Mouse (Mus musculus) heart, embryonic 12.5 days (tissue): Measurements from ENCODE around the gene Ccdc170. TPM values are rescaled to one million over a fixed set of nuclear protein-coding genes. Genes with fewer than 3 reads are reported as not detected.

Source experiments
- ATAC-seq: fragments of 200-750 bp; cut with Nextera tagmentation; 2 replicates; pipeline ENCODE4 v1.8.0; 2017; ENCODE audit warnings: moderate TSS enrichment, moderate library complexity; ENCODE audit not compliant: insufficient number of reproducible peaks, low FRiP score
- H3K27ac ChIP-seq: fragments of 300-500 bp; sonication (generic); 2 replicates; pipeline ENCODE4 v1.5.1; 2016; ENCODE audit warnings: mild to moderate bottlenecking, moderate library complexity; ENCODE audit not compliant: poor library complexity, severe bottlenecking
- H3K27me3 ChIP-seq: fragments of 300-500 bp; sonication (generic); replicated peaks from 2 replicates; pipeline ENCODE4 v1.6.1; 2016; ENCODE audit warnings: mild to moderate bottlenecking, moderate library complexity
- H3K36me3 ChIP-seq: fragments of 300-500 bp; sonication (generic); 2 replicates; pipeline ENCODE4 v1.6.1; 2016; ENCODE audit warnings: mild to moderate bottlenecking, moderate library complexity
- H3K4me1 ChIP-seq: fragments of 300-500 bp; sonication (generic); replicated peaks from 2 replicates; pipeline ENCODE4 v1.6.1; 2016; ENCODE audit warnings: mild to moderate bottlenecking
- H3K4me2 ChIP-seq: fragments of 300-500 bp; sonication (generic); 2 replicates; pipeline ENCODE4 v1.6.1; 2016; ENCODE audit warnings: mild to moderate bottlenecking, moderate library complexity
- H3K4me3 ChIP-seq: fragments of 300-500 bp; sonication (generic); 2 replicates; pipeline ENCODE4 v1.5.1; 2016; ENCODE audit warnings: mild to moderate bottlenecking
- H3K9ac ChIP-seq: fragments of 300-500 bp; sonication (generic); 2 replicates; pipeline ENCODE4 v1.6.1; 2016; ENCODE audit warnings: mild to moderate bottlenecking, moderate library complexity
- H3K9me3 ChIP-seq: fragments of 300-500 bp; sonication (generic); replicated peaks from 2 replicates; pipeline ENCODE4 v1.6.1; 2016; ENCODE audit warnings: mild to moderate bottlenecking, moderate library complexity
- WGBS: fragments of 180-500 bp; shearing (Covaris S2); methylation state at CpG from one replicate; pipeline ENCODE4 v1.1.7; 2016; 5-methylcytosine and 5-hydroxymethylcytosine counted together
- polyA plus RNA-seq: library from polyadenylated mRNA; unstranded; fragments of >200 nt; fragmentation: Nextera tagmentation; extraction: Ambion mirVana; gene quantifications from 2 replicates; pipeline ENCODE4 v1.2.1, GENCODE M21; 2016

Ccdc170 gene
- polyA plus RNA-seq, 1 experiment from 2014 or later, result not detected

DNA sequence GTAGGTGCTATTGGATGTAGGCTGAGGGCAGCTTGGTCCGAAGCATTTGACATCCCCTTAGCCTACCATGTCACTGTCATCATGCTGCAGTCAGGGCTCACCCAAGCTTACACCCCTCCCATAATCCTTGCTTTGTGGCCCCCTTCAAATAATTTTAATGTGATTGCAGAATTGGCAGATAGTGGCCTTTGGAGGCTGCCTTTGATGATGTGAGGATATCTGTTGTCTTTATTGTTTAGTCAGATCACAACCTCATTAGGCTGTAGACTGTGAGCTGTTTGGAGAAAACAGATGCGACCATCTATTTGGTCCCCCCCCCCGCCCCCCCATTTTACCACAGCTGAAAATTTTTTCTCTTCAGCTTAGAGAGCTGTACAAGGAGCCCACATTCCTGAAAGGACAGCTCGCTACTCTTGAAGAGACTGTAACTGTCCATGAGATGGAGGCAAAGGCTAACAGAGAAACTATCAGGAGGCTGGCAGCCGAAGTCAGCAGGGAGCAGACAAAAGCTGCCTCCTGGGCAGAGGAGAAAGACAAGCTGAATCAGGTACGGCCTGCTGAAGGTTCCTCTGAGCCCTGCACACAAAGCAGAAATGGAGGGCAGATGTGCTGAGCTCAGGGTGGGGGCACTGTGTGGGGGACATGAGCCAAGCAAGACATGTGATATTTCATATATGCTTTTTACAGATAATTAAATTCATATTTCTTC, 38.2 kb downstream of the Ccdc170 start:
- Histone ChIP-seq H3K4me3 (no peak overlapping the region), H3K9ac (no peak overlapping the region), H3K27me3 (no peaks in the 10 kb centered on the region), H3K4me2 (no peak overlapping the region), H3K9me3 (peaks cover 3% of the 10 kb centered on the region; the same call in 1 of the 2 replicates), H3K27ac (no peak overlapping the region), H3K4me1 (no peaks in the 10 kb centered on the region), H3K36me3 (no peaks in the 10 kb centered on the region)
- whole genome bisulfite sequencing, result 47% methylated on average over 6 of the region's 6 CpGs
- ATAC-seq, result no peak

GRCm38 (mm10) chr10:4522116-4522515, 39.8 kb downstream of the Ccdc170 start:
- Histone ChIP-seq H3K36me3 (no peaks in the 10 kb centered on the region), H3K4me3 (no peak overlapping the region), H3K27me3 (no peaks in the 10 kb centered on the region), H3K4me1 (no peaks in the 10 kb centered on the region), H3K4me2 (no peak overlapping the region), H3K9me3 (peaks cover 3% of the 10 kb centered on the region; the same call in 1 of the 2 replicates), H3K9ac (no peak overlapping the region), H3K27ac (no peak overlapping the region)
- WGBS, result 88% methylated on average over 3 of the region's 3 CpGs
- no peak for ATAC-seq

GRCm38 (mm10) chr10:4523078-4523477, 40.8 kb downstream of the Ccdc170 start:
- H3K27ac ChIP-seq, result no peak overlapping the region
- WGBS, result 75% methylated on average over 4 of the region's 4 CpGs
- H3K4me1 ChIP-seq, result no peaks in the 10 kb centered on the region

DNA sequence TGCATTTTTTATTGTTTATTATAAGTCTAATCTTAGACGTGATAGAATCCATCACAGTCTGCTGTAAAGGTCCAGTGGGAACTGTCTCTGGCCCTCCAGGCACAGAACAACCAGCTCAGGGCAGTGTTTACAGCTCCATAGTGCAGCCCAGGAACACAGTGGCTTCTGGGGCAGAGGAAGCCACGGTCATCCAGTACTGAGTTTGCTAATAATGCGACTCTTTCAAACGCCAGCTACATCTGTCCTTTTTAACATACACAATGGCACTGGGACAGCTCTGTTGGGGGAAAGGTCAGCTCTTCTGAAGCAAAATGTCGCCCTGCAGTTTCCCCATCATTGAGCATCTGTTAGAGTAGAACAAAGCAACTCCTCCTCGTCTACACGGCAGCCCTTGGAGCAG, 45.7 kb downstream of the Ccdc170 start:
- Histone ChIP-seq H3K4me2 (no peak overlapping the region), H3K27me3 (no peaks in the 10 kb centered on the region), H3K4me3 (no peak overlapping the region), H3K4me1 (no peaks in the 10 kb centered on the region), H3K9me3 (no peaks in the 10 kb centered on the region), H3K9ac (no peak overlapping the region), H3K36me3 (no peaks in the 10 kb centered on the region), H3K27ac (no peak overlapping the region)
- WGBS, result 69% methylated on average over 7 of the region's 7 CpGs
- ATAC-seq, result no peak

More at GRCm38 (mm10) chr10:4523078-4523477, 40.8 kb downstream of the Ccdc170 start:
- Histone ChIP-seq H3K9me3 (peaks cover 3% of the 10 kb centered on the region; the same call in 1 of the 2 replicates), H3K27me3 (no peaks in the 10 kb centered on the region), H3K36me3 (no peaks in the 10 kb centered on the region), H3K9ac (no peak overlapping the region), H3K4me3 (no peak overlapping the region), H3K4me2 (no peak overlapping the region)
- no peak for ATAC-seq

DNA sequence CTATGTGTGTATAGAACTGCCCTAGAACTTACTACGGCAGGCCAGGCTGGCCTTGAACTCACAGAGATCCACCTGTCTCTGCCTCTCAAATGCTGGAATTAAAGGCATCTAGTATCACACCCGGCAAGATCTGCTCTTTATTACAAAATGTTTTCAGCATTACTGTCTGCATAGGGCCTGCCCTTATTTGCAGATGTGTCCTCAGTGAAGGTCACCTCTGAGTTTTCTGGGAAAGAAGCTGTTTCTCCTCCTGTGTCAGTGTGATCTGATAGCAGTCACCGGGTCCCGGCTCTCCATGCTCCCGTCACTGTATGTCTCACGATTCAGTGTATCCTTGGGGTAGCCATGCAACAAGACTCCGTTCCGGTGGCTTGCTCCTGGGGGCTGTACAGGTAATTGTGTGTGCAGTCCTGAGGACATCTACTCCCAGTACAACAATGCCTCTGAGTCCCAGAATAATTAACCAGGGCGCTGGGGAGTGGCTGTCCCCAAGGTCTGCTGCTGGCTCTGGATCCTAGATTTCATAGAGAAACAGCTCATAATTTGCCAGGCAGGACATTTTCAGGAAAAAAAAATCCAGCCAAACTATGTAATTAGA, 48.4 kb downstream of the Ccdc170 start:
- WGBS, result 79% methylated on average over 9 of the region's 9 CpGs
- H3K36me3 ChIP-seq, result no peaks in the 10 kb centered on the region
- ATAC-seq, result no peak

DNA sequence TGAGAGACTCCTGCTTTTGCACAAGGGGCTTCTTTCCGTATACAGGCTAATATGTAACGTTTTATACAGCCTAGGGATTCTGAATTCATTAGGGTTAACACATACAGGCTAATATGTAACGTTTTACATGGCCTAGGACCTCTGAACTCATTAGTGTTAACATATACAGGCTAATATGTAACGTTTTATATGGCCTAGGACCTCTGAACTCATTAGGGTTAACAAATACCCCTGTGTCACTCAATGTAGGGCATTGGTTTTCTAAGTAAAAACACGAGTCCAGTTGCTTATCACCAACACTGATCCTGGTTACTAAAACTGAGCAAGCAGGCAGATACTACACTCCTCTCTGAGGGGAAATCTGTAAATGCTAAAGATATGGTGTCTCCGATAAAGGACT, 49.6 kb downstream of the Ccdc170 start:
- ATAC-seq, result no peak
- H3K36me3 ChIP-seq, result no peaks in the 10 kb centered on the region
- H3K27ac ChIP-seq, result no peak overlapping the region
- no peaks in the 10 kb centered on the region for H3K4me1 ChIP-seq
- H3K4me3 ChIP-seq, result no peak overlapping the region
- WGBS, result 61% methylated on average over 6 of the region's 6 CpGs
- H3K4me2 ChIP-seq, result no peak overlapping the region
- H3K9me3 ChIP-seq, result no peaks in the 10 kb centered on the region
- no peak overlapping the region for H3K9ac ChIP-seq
- H3K27me3 ChIP-seq, result no peaks in the 10 kb centered on the region

More for the DNA sequence above, 48.4 kb downstream of the Ccdc170 start:
- Histone ChIP-seq H3K27ac (no peak overlapping the region), H3K9me3 (no peaks in the 10 kb centered on the region), H3K27me3 (no peaks in the 10 kb centered on the region), H3K4me3 (no peak overlapping the region), H3K4me1 (no peaks in the 10 kb centered on the region), H3K4me2 (no peak overlapping the region), H3K9ac (no peak overlapping the region)

DNA sequence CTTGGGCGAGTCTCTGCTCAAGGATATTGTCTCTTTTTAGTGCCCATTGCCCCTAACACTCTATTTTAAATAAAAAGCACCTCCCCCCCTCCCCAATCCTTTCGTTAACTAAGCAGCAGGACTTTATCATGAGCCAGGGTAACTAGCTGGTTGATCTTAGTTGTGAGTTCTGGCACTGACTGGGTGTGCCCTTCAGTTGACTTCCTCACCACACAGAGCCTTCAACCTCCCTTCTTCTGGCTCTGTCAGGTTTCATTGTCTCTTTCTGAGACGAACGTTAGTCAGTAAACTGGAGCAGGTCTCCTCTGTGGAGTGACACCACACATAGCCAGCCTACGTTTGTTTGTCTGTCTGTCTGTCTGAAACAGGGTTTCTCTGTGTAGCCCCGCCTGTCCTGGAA, 50.4 kb downstream of the Ccdc170 start:
- WGBS, result 68% methylated on average over 6 of the region's 6 CpGs
- Histone ChIP-seq H3K4me2 (no peak overlapping the region), H3K36me3 (no peaks in the 10 kb centered on the region), H3K27me3 (no peaks in the 10 kb centered on the region), H3K9ac (no peak overlapping the region), H3K4me3 (no peak overlapping the region), H3K4me1 (no peaks in the 10 kb centered on the region), H3K27ac (no peak overlapping the region), H3K9me3 (no peaks in the 10 kb centered on the region)
- no peak for ATAC-seq

DNA sequence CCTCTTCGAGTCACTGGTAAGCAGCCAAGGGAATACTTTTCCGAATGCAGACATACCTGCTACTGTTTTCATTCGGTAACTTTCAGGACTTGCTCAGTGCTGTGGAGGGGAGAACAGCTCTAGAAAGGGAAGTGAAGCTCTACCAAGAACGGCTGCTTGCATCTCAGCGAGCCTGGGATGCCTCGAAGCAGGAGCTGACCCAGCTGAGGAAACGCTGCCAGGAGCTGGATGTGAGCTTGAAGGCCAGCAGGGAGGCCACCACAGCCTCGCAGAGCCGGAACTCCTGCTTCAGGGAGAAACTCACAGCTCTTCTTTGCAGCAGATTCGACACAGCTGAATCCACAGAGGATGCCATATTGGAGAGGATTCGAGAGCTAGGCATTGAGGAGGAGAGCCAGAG, 51.6 kb downstream of the Ccdc170 start:
- no peak for ATAC-seq
- WGBS, result 76% methylated on average over 11 of the region's 11 CpGs
- Histone ChIP-seq H3K4me1 (no peaks in the 10 kb centered on the region), H3K36me3 (no peaks in the 10 kb centered on the region), H3K9ac (no peak overlapping the region), H3K9me3 (no peaks in the 10 kb centered on the region), H3K4me3 (no peak overlapping the region), H3K4me2 (no peak overlapping the region), H3K27ac (no peak overlapping the region), H3K27me3 (no peaks in the 10 kb centered on the region)

DNA sequence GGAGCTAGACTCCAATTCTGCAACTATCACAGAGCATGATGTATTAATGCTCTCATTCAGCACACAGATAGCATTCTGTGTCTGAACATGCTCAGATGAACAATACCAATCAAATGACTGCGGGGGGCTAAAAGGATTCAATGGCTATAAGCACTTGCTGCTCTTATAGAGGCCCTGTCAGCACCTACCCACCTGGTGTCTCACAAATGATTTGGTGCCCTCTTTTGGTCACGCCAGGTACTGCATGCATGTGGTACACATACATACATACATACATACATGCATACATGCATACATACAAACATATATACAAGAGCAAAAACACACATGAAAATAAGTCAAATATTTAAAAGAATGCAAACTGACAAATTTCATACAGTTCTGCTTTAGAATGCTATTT, 63.2 kb downstream of the Ccdc170 start:
- H3K4me3 ChIP-seq, result no peak overlapping the region
- 85% methylated on average over 2 of the region's 2 CpGs for WGBS
- H3K27ac ChIP-seq, result no peak overlapping the region
- no peak for ATAC-seq
- H3K4me1 ChIP-seq, result no peaks in the 10 kb centered on the region
- no peak overlapping the region for H3K9ac ChIP-seq
- no peaks in the 10 kb centered on the region for H3K27me3 ChIP-seq
- H3K9me3 ChIP-seq, result peaks cover 4% of the 10 kb centered on the region
- H3K36me3 ChIP-seq, result no peaks in the 10 kb centered on the region
- no peak overlapping the region for H3K4me2 ChIP-seq

GRCm38 (mm10) chr10:4553442-4554119, 71.3 kb downstream of the Ccdc170 start:
- WGBS, result 75% methylated on average over 9 of the region's 9 CpGs
- Histone ChIP-seq H3K4me2 (no peak overlapping the region), H3K27me3 (no peaks in the 10 kb centered on the region), H3K4me1 (no peaks in the 10 kb centered on the region), H3K9me3 (no peaks in the 10 kb centered on the region), H3K27ac (no peak overlapping the region), H3K9ac (no peak overlapping the region), H3K4me3 (no peak overlapping the region), H3K36me3 (no peaks in the 10 kb centered on the region)
- ATAC-seq, result no peak

- 67% methylated on average over 3 of the region's 3 CpGs for WGBS
- ATAC-seq, result no peak
Measured at GRCm38 (mm10) chr10:4556842-4557377, 74.6 kb downstream of the Ccdc170 start.

More at GRCm38 (mm10) chr10:4556842-4557377, 74.6 kb downstream of the Ccdc170 start:
- H3K4me1 ChIP-seq, result no peaks in the 10 kb centered on the region
- no peak overlapping the region for H3K4me3 ChIP-seq
- no peak overlapping the region for H3K4me2 ChIP-seq
- no peak overlapping the region for H3K27ac ChIP-seq
- no peaks in the 10 kb centered on the region for H3K36me3 ChIP-seq
- no peaks in the 10 kb centered on the region for H3K9me3 ChIP-seq
- H3K9ac ChIP-seq, result no peak overlapping the region
- no peaks in the 10 kb centered on the region for H3K27me3 ChIP-seq
